Mouse (Mus musculus) telencephalon, adult 2 months (tissue): ENCODE data around the gene Scnm1.
"Not testable (repeated sequence)": the region's sequence is repeated elsewhere in the genome, so short reads cannot be mapped to it uniquely, and the experiment has no call there.

ENCODE experiments used
- DNase-seq: peaks from one replicate; pipeline ENCODE4 v3.0.0-alpha.2; 2011; ENCODE audit warnings: low read depth, low spot score

The Scnm1 gene

DNA sequence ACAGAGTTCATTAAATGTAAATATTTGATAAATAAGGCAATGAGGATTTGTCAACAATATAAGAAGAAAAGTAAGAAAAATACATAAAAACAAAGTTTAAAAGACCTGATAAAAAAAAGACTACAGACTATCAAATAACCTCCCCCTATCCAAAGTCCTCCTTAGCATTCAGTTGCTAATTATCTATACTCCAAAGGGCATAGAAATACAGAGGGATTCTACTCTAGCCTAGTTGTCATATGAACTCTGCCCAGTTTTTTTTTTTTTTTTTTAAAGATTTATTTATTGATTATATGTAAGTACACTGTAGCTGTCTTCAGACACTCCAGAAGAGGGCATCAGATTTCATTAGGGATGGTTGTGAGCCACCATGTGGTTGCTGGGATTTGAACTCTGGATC is 26.5 kb downstream of the Scnm1 start:
- DNase-seq, result not testable (repeated sequence)

DNA sequence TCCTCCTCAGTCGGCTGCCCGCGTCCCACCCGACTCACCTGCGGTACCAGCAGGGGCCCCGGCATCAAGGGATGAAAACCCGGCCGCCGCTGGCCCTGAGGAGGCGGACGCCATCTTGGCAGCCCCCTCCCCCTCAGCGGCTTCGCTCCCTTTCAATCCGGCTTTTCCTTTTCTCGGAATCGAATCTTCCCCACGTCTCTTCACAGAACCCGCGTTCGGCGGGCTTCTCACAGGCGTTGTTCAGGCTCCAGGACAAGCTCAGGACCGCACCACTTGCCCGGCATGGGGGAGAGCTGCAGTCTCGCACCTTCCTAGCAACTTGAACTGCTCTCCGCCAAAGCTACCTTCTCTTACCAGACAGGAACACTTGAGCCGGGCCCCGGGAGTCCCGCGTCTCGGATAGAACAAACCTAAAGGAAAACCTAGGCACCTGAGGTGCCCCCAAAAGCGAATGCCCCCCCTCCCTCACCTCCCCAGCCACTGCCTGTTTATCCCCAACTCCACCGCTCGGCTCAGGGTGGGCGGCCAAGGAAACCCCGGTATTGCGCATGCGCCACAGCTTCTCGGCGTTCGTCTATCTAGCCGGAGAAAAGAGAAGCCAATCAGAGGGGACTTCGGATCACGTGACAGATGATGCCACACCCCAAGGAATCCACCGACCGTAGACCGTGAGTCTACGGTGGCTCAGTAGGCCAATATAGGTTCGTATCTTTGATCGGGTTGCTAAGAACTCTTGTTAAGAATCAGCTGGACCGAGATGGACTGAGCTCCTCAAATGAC is 27.3 kb downstream of the Scnm1 start, which contains the start of gene Pip5k1a:
Gene Pip5k1a (minus strand): TSS at position 593 of the 780 bp plus-strand sequence.
- DNase-seq, result peak; percentile 100

- peak; percentile 42 for DNase-seq
Measured at GRCm38 (mm10) chr3:95105586-95106337, 28.0 kb downstream of the Scnm1 start.

- DNase-seq, result peak; percentile 76
Measured at GRCm38 (mm10) chr3:95105121-95105520, 28.7 kb downstream of the Scnm1 start.

DNA sequence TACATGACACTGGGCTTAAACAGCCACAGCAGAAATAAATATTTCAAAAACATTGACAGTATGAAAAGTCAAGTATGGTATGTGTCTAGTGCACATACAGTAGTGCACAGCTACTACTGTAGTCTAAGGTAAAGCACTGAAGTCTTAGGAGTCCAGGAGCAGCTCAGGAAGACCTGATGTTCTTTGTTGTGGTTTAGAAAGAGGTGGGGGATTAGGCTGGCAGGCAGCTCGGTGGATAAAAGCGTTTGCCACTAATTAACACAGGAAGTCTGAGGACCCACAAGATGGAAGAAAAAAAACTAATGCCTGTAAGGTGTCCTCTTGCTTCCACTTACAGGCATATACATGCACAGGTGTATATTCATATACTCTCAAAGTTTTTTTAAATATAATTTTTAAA is 33.0 kb downstream of the Scnm1 start:
- no peak for DNase-seq

DNA sequence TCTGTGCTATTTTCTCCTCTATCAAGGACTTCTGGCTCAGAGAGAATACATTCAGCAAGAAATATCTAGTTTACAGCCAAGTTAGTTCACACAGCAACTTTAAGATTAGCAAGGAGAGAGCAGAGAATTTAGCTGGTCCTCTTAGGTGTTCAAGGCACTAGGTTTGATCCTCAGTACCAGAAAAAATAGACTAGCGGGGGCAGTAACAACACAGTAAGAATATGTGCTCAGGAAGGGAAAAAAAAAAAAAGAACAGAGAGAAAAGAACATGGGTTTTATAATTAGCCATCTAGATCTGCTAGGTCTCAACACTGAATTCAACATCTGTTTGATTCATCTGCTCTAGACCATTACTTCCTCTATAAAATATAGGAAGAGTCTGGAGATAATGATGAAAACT is 45.7 kb downstream of the Scnm1 start:
- peak; percentile 60 for DNase-seq
